Mouse (Mus musculus) forebrain, embryonic 14.5 days (tissue): Measurements from ENCODE around the gene Nt5c2. TPM values are rescaled to one million over a fixed set of nuclear protein-coding genes. Genes with fewer than 3 reads are reported as not detected.

Experiments used
- ATAC-seq: fragments of 200-750 bp; cut with Nextera tagmentation; 2 replicates; pipeline ENCODE4 v1.8.0; 2017; ENCODE audit warnings: mild to moderate bottlenecking, moderate library complexity
- DNase-seq: peaks from one replicate; pipeline ENCODE4 v3.0.0-alpha.2; 2015; ENCODE audit warnings: low spot score
- H3K27ac ChIP-seq: fragments of 300-500 bp; sonication (generic); 2 replicates; pipeline ENCODE4 v1.5.1; 2014; ENCODE audit warnings: low read depth, mild to moderate bottlenecking, control low read depth, low read length, moderate library complexity
- H3K27me3 ChIP-seq: fragments of 300-500 bp; sonication (generic); replicated peaks from 2 replicates; pipeline ENCODE4 v1.6.1; 2014; ENCODE audit warnings: low read length, control low read depth, mixed read lengths; ENCODE audit not compliant: control insufficient read depth, insufficient read depth
- H3K36me3 ChIP-seq: fragments of 300-500 bp; sonication (generic); 2 replicates; pipeline ENCODE4 v1.6.1; 2014; ENCODE audit warnings: low read length, control low read depth; ENCODE audit not compliant: control insufficient read depth, insufficient read depth
- H3K4me1 ChIP-seq: fragments of 300-500 bp; sonication (generic); 2 replicates; pipeline ENCODE4 v1.6.1; 2014; ENCODE audit warnings: antibody characterized with exemption, low read length, control low read depth; ENCODE audit not compliant: control insufficient read depth, insufficient read depth
- H3K4me2 ChIP-seq: fragments of 300-500 bp; sonication (generic); 2 replicates; pipeline ENCODE4 v1.6.1; 2014; ENCODE audit warnings: mild to moderate bottlenecking, control low read depth, low read length
- H3K4me3 ChIP-seq: fragments of 300-500 bp; sonication (generic); 2 replicates; pipeline ENCODE4 v1.5.1; 2014; ENCODE audit warnings: low read depth, low read length, control low read depth
- H3K9ac ChIP-seq: fragments of 300-500 bp; sonication (generic); 2 replicates; pipeline ENCODE4 v1.6.1; 2014; ENCODE audit warnings: mild to moderate bottlenecking, low read length, control low read depth, moderate library complexity
- H3K9me3 ChIP-seq: fragments of 300-500 bp; sonication (generic); replicated peaks from 2 replicates; pipeline ENCODE4 v1.6.1; 2016; ENCODE audit warnings: low read length, control low read depth, mixed read lengths; ENCODE audit not compliant: control insufficient read depth
- WGBS: fragments of 180-500 bp; shearing (Covaris S2); extraction: QIAGEN DNeasy Blood & Tissue Kit; methylation state at CpG from one replicate; pipeline ENCODE4 v1.1.7; 2014; 5-methylcytosine and 5-hydroxymethylcytosine counted together
- polyA plus RNA-seq: library from polyadenylated mRNA; unstranded; fragments of >200 nt; fragmentation: Nextera tagmentation; extraction: Ambion mirVana; gene quantifications from 2 replicates; pipeline ENCODE4 v1.2.1, GENCODE M21; 2014

Nt5c2 gene
- polyA plus RNA-seq, 1 experiment from 2014 or later: 84.2 TPM

DNA sequence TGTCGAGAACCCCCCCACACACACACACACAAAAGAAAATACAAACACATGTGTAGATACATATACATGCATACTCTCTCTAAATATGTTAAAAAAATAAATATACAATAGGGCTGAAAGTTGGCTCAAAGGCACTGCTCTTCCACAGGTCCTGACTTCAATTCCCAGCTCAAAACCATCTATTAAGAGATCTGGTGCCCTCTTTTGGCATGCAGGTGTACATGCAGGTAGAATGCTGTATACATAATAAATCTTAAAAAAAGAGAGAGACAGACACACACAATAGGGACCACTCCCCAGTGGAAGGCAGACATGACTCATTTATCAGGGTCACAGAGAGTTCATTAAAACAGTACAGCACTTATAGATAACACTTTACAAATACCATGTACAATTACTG, 31.4 kb upstream of the Nt5c2 start:
- Histone ChIP-seq H3K36me3 (peaks cover 46% of the 10 kb centered on the region), H3K27ac (no peak overlapping the region), H3K4me1 (peaks cover 11% of the 10 kb centered on the region), H3K9me3 (no peaks in the 10 kb centered on the region), H3K9ac (no peak overlapping the region), H3K4me2 (no peak overlapping the region), H3K4me3 (no peak overlapping the region), H3K27me3 (no peaks in the 10 kb centered on the region)
- ATAC-seq (no peak), DNase-seq (no peak)
- 94% methylated on average over 1 of the region's 1 CpGs for WGBS

DNA sequence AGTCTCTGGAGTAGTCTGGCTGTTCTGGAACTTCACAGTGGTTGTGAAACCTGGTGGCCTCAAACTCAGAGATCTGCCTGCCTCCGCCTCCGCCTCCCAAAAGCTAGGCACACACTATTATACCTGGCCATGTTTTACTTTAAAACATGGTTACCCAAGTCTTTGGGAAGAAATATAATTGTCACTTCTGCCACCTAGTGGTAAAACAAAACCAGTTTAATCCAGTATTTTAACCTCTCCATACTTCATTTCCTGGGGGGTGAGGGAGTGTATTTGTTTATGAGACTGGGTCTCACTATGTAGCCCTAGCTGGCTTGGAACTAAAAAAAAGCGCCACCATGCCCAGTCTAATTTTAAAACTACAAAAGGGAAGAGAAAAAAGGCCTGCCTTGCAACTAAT, 28.7 kb upstream of the Nt5c2 start:
- no peak for ATAC-seq

DNA sequence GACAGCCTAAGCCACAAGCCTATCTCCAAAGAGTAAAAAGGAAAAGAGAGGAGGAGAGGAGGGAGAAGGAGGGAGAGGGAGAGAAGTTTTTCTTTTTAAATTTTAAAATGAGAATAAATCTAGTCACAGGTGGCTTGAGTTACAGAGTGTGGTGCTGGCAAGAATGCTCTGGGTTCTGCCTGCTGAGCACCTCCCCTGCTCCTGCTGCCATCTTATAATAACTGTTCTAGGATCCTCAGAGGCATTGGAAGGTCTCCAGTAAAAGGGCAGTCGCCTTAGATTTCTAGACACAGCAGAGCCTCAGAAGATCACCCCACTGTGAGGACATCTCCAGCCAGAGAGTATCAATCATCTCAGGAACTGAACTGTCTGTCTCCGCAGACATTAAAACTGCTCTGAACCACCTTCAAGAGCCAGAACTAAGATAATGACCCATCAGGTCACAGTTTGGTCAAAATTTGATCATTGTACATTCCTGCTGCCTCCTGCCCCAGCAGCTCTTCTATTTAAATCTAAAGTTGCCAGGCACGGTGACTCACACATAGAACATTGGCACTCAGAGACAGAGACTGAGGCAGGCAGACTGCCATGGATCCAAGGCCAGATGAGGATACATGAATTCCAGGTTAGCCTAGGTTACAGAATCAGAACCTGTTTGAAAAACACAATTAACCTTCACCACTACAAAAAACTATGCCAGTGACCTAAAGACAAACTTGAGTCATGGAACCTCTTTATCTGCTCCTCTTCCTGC, 25.9 kb upstream of the Nt5c2 start:
- Histone ChIP-seq H3K9me3 (no peaks in the 10 kb centered on the region), H3K4me3 (no peak overlapping the region), H3K4me2 (no peak overlapping the region), H3K27me3 (no peaks in the 10 kb centered on the region), H3K4me1 (no peaks in the 10 kb centered on the region), H3K27ac (no peak overlapping the region), H3K36me3 (peaks cover 68% of the 10 kb centered on the region), H3K9ac (no peak overlapping the region)
- ATAC-seq (no peak), DNase-seq (no peak)
- 90% methylated on average over 3 of the region's 3 CpGs for WGBS

More for the DNA sequence above, 28.7 kb upstream of the Nt5c2 start:
- H3K4me3 ChIP-seq: no peak overlapping the region
- H3K4me1 ChIP-seq: no peaks in the 10 kb centered on the region
- DNase-seq: peak; percentile 54
- peaks cover 71% of the 10 kb centered on the region for H3K36me3 ChIP-seq
- H3K27me3 ChIP-seq: no peaks in the 10 kb centered on the region
- H3K9ac ChIP-seq: no peak overlapping the region
- H3K9me3 ChIP-seq: no peaks in the 10 kb centered on the region
- H3K27ac ChIP-seq: no peak overlapping the region
- no peak overlapping the region for H3K4me2 ChIP-seq
- WGBS: 79% methylated on average over 3 of the region's 3 CpGs

DNA sequence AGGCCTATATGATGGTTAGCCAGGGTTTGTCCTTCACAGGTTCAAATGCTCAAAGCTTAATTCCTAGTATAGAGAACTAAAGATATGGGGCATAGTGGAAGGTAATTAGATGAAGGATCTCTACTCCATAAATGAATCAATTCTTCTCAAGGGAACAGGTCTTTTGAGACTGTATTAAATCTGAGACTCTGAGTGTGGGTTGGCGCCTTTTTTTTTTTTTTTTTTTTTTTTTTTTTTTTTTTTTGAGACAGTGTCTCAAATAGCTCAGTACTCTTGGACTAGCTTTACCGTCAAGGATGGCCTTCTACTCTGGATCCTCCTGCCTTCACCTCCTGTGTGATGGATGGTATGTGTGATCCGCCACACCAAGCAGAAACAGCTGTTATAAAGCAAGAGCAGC, 21.6 kb upstream of the Nt5c2 start:
- peaks cover 74% of the 10 kb centered on the region for H3K36me3 ChIP-seq
- no peak overlapping the region for H3K4me2 ChIP-seq
- no peak overlapping the region for H3K27ac ChIP-seq
- no peak overlapping the region for H3K4me3 ChIP-seq
- DNase-seq: no peak
- WGBS: 83% methylated on average over 3 of the region's 3 CpGs
- no peaks in the 10 kb centered on the region for H3K9me3 ChIP-seq
- no peaks in the 10 kb centered on the region for H3K27me3 ChIP-seq
- no peaks in the 10 kb centered on the region for H3K4me1 ChIP-seq
- no peak overlapping the region for H3K9ac ChIP-seq
- no peak for ATAC-seq

DNA sequence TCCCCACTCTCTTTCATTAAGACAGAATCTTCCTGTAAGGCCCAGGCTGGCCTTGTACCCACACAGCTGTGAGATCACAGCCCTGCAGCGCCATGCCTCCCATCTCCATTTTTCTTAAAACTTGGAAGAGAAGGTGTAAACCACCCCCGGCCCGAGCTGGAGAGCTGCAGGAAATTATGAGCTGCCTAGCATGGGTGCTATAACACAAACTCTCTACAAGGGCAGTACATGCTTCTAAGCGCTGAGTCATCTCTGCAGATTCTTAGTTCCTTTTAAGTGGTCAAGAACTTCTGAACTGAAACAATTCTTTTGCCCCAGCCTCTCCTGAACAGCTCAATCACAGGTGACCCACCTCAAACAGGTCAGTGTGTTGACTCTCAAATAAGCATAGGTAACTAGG, 20.0 kb upstream of the Nt5c2 start:
- Histone ChIP-seq H3K36me3 (peaks cover 59% of the 10 kb centered on the region), H3K4me3 (no peak overlapping the region)
- DNase-seq: no peak

DNA sequence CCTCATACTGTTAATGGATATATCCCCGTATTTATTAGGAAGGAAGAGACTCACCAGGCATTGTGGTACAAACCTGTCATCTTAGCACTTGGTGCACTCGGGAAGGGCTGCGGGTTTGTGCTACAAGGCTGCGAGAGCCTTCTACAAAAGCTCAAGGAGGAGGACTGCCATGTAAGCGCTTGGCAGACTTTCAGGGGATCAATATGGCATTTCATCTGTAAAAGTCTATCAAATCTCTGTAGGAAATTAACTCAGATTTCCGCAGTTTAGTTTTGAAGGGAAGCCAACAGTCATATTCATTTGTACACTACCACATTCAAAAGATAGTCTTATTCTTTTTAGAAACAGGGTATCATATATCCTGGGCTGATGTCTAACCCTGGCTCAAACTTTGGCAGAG, 16.8 kb upstream of the Nt5c2 start:
- no peaks in the 10 kb centered on the region for H3K27me3 ChIP-seq
- H3K9me3 ChIP-seq: no peaks in the 10 kb centered on the region
- no peaks in the 10 kb centered on the region for H3K4me1 ChIP-seq
- H3K4me3 ChIP-seq: no peak overlapping the region
- peaks cover 31% of the 10 kb centered on the region for H3K36me3 ChIP-seq
- WGBS: 87% methylated on average over 6 of the region's 6 CpGs
- no peak overlapping the region for H3K9ac ChIP-seq
- no peak overlapping the region for H3K4me2 ChIP-seq
- H3K27ac ChIP-seq: no peak overlapping the region
- ATAC-seq (no peak), DNase-seq (no peak)

More for the DNA sequence above, 20.0 kb upstream of the Nt5c2 start:
- Histone ChIP-seq H3K9ac (no peak overlapping the region), H3K27ac (no peak overlapping the region), H3K27me3 (no peaks in the 10 kb centered on the region), H3K9me3 (no peaks in the 10 kb centered on the region), H3K4me1 (no peaks in the 10 kb centered on the region), H3K4me2 (no peak overlapping the region)
- ATAC-seq: no peak
- 93% methylated on average over 4 of the region's 4 CpGs for WGBS

DNA sequence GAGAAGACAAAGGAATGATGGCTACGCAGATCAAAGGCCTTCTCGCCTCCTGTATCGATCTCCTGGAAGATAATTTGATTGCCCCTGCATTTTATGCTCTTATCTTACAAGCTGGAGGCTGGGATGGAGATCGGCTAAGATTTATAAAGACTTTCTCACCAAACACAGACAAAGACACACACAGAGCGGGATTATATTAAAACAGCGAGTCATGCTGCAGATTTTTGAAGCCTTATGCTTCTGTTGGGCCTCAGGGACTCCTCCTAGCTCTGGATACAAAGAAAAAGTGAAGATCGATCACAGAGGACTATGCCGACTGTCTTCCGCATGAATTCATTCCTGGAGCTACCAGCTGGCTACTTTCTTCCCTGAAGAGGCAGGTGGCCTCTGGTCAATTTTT, 14.8 kb upstream of the Nt5c2 start:
- H3K4me2 ChIP-seq: no peak overlapping the region
- ATAC-seq (no peak), DNase-seq (no peak)
- H3K4me3 ChIP-seq: no peak overlapping the region
- H3K9ac ChIP-seq: no peak overlapping the region
- no peaks in the 10 kb centered on the region for H3K9me3 ChIP-seq
- peaks cover 23% of the 10 kb centered on the region for H3K36me3 ChIP-seq
- no peaks in the 10 kb centered on the region for H3K27me3 ChIP-seq
- 77% methylated on average over 9 of the region's 9 CpGs for WGBS
- no peaks in the 10 kb centered on the region for H3K4me1 ChIP-seq
- H3K27ac ChIP-seq: no peak overlapping the region

DNA sequence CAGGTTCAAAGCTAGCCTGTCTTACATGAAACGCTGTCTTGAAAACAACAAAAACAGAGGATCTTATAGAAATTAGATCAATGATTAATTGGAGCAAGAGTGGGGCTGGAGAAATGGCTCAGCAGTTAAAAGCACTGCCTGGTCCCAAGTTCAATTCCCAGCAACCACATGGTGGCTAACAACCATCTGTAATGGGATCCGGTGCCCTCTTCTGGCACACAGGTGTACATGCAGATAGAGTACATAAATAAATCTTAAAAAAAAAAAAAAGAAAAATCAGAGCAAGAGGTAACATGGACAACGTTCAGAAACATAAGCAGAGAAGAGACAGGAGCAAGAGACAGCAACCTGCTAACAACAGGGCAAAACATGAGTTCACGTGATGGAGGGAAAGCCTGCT, 11.6 kb upstream of the Nt5c2 start:
- no peak overlapping the region for H3K9ac ChIP-seq
- H3K27me3 ChIP-seq: no peaks in the 10 kb centered on the region
- WGBS: 84% methylated on average over 4 of the region's 4 CpGs

DNA sequence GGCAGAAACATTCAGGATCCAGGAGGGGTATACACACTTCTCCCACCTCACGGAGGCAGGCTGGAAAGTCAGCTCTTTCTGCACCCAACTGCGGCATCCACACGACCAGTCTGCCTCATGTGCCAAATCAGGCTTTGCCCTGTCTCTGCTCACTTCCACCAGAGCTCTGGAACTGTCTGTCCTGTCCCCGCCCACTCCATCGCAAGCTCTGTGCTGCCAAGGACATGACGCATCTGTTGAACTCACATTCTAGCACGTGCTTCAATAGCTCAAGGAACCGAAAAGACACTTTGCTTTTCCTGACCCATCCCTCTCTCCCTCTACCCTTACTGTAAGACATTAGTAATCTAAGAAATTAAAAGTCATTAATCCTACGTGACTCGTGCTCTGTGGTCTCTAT, 10.0 kb upstream of the Nt5c2 start:
- Histone ChIP-seq H3K4me2 (no peak overlapping the region), H3K9ac (no peak overlapping the region), H3K4me1 (no peaks in the 10 kb centered on the region), H3K27me3 (no peaks in the 10 kb centered on the region), H3K9me3 (no peaks in the 10 kb centered on the region), H3K27ac (no peak overlapping the region), H3K4me3 (no peak overlapping the region), H3K36me3 (peaks cover 45% of the 10 kb centered on the region)
- WGBS: 91% methylated on average over 10 of the region's 10 CpGs
- DNase-seq: no peak
- no peak for ATAC-seq

More for the DNA sequence above, 11.6 kb upstream of the Nt5c2 start:
- H3K27ac ChIP-seq: no peak overlapping the region
- no peaks in the 10 kb centered on the region for H3K4me1 ChIP-seq
- ATAC-seq (no peak), DNase-seq (no peak)
- peaks cover 40% of the 10 kb centered on the region for H3K36me3 ChIP-seq
- H3K4me2 ChIP-seq: no peak overlapping the region
- no peaks in the 10 kb centered on the region for H3K9me3 ChIP-seq
- no peak overlapping the region for H3K4me3 ChIP-seq
